ENCODE assay signal across 24 mouse cellular contexts in genomic region chr15:78452929-78453328, GRCm38 (mm10). TPM values are rescaled to one million over a fixed set of nuclear protein-coding genes. Genes with fewer than 3 reads are reported as not detected.
DNase-seq lines count a peak whose midpoint lies in the region; TF ChIP-seq lines count a peak whose summit lies in the region.
"Had no signal": no experiment of that assay in that cellular context is flagged by ENCODE, and none has a peak within 500 bp of the region (broad histone marks: within the 10 kb centered on the region; RNA-seq: fewer than 3 reads in every experiment).

No protein-coding gene starts in this region.

- WGBS in lung, adult 2 months = 61% methylated on average over 3 of the region's 3 CpGs

- DNase-seq in 3T3-L1 (ENCODE audit: low read depth, low spot score) (peak; percentile 40), A20 (ENCODE audit: low read depth, low spot score) (peak; percentile 37), NIH3T3 (ENCODE audit: low read depth) (peak; percentile 70)
- DNase-seq in kidney, postnatal 25 days = no peak
- DNase-seq in kidney, adult 18-20 months = no peak
- DNase-seq in lung, adult 2 months = no peak
- DNase-seq: adrenal gland, adult 2 months; adrenal gland, postnatal 10 days; adrenal gland, postnatal 25 days; cerebellum, adult 11 months; cerebellum, adult 18-20 months; cerebellum, adult 8-10 months; cerebellum, adult 9-11 months; cerebellum, postnatal 14 days; cerebellum, postnatal 36 days; embryo, embryonic 11 days had no signal

- TF ChIP-seq CTCF in lung, adult 2 months (IDR thresholded peaks at IDR 0.05; ENCODE audit: insufficient read depth, low read length) = no peak

- H3K4me1 ChIP-seq in lung, adult 2 months (ENCODE audit: control insufficient read depth, insufficient read depth, low read length) = no peaks in the 10 kb centered on the region; the same call in 1 of the 2 replicates

- H3K4me3 ChIP-seq in lung, adult 2 months (replicated peaks; ENCODE audit: extremely low read depth, low read depth, low read length) = no peak overlapping the region
- H3K4me3 ChIP-seq: embryonic facial prominence, embryonic 13.5 days; embryonic facial prominence, embryonic 15.5 days; erythroblast, embryonic 14.5 days; forebrain, embryonic 10.5 days; forebrain, embryonic 12.5 days had no signal

- no peak for TF ChIP-seq POLR2A in lung, adult 2 months (IDR thresholded peaks at IDR 0.05; ENCODE audit: borderline replicate concordance, extremely low read depth, low read depth, low read length)

RNA-seq across cellular contexts. Expression of gene Tmprss6, which starts 15.5 kb away (rescaled TPM):
- polyA plus RNA-seq in lung, adult 2 months (2012; rRNA removed) = 0.33 and 1.2 TPM in 2 replicates
- polyA plus RNA-seq: G1E had no signal

RNA-seq across cellular contexts. Expression of gene Kctd17, which starts 24.6 kb away (rescaled TPM):
- polyA plus RNA-seq in lung, adult 2 months (2012; rRNA removed) = 114 and 128 TPM in 2 replicates

RNA-seq across cellular contexts. Expression of gene Il2rb, which starts 42.1 kb away (rescaled TPM):
- polyA plus RNA-seq in lung, adult 2 months (2012; rRNA removed) = 11.0 and 12.8 TPM in 2 replicates
- polyA plus RNA-seq: forebrain, embryonic 10.5 days; forebrain, embryonic 12.5 days; forebrain, embryonic 14.5 days; forebrain, embryonic 16.5 days; G1E had no signal

RNA-seq across cellular contexts. Expression of gene Mpst, which starts 46.7 kb away (rescaled TPM):
- polyA plus RNA-seq in lung, adult 2 months (2012; rRNA removed) = 136 and 145 TPM in 2 replicates

RNA-seq across cellular contexts. Expression of gene Tst, which starts 47.2 kb away (rescaled TPM):
- polyA plus RNA-seq in lung, adult 2 months (2012; rRNA removed) = 122 and 136 TPM in 2 replicates

Comparison
In these comparisons a context has a peak if more than half of its experiments do, and no peak if none do; other contexts are left out.
1. DNase-seq: peak in 3T3-L1 (single experiment), A20 (single experiment) and NIH3T3 (single experiment); none in kidney, postnatal 25 days (0 of 2), kidney, adult 18-20 months (single experiment) and lung, adult 2 months (single experiment).